Mouse (Mus musculus) monocyte, adult 5-6 weeks (primary cell): ENCODE measurements around the gene Acly. TPM values are rescaled to one million over a fixed set of nuclear protein-coding genes. Genes with fewer than 3 reads are reported as not detected.

Experiments used
- ATAC-seq: fragments of 153-309, 156-312 bp; replicated peaks from 2 replicates; pipeline ENCODE4 v1.8.0; 2017; ENCODE audit warnings: mild to moderate bottlenecking; ENCODE audit not compliant: low TSS enrichment, insufficient number of reproducible peaks, severe bottlenecking, poor library complexity, low FRiP score
- total RNA-seq: library from RNA; stranded (forward); fragments of 200-1000, 200-491, 200-594 nt; gene quantifications from 3 replicates; pipeline ENCODE4 v1.2.3, GENCODE M21; 2017

Gene Acly
- total RNA-seq: 104 to 134 TPM (median 105 TPM) in 3 replicates

DNA sequence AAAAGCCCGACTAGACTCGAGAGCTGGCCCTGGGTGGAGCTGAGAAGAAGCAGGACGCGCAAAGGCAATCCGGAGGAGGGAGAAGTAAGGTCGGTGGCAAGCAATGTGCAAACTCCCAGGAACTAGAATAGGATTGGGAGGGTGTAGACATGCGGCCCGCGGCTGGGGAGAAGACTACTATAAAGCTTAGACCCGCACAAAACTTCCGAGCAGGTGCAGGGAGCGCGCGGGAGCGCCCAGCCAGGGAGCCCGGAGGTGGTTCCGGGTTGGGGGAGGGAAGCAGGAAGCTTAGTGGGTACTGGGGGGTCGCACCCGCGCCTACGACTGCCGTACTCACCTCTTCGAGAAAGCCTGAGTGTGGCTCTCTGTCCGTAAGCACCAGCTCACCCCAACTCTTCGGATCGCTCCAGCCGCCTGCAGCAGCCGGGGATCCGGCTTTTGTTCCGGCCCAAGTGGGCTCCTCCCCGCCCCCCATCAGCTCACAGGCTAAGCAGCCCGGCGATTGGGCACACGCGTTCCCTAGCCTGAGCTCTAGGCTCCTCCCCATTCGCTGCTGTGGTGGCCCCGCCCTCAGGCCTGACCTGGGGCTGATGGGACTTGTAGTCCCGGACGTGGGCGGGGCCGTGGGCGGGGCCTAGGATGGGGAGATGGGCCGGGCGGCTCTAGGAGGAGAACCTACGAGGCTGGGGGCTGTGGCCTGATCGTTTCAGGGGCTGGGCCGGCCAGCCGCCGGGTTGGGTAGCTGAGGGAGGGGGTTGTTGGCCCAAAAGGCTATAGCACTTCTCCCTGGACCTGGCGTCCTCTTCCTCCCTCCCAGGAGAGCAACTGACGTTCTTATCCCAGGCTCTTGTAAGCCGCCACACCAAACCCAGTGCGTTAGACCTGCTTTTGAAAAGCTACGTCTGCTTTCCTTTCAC lies at the start of gene Acly:
TSS of gene Acly (minus strand) at position 543 of the 917 bp plus-strand sequence.
- peak; percentile 98 for ATAC-seq

- ATAC-seq: no peak
Observed at GRCm38 (mm10) chr11:100576256-100576655, 48.5 kb upstream of the Acly start.

GRCm38 (mm10) chr11:100575484-100575855 lies 47.7 kb upstream of the Acly start:
- no peak for ATAC-seq

GRCm38 (mm10) chr11:100574708-100575483 lies 47.1 kb upstream of the Acly start, which contains the start of gene Cnp:
TSS of gene Cnp (plus strand) at chr11:100574904.
- 0 out of 2 replicates have a peak, but pooled peaks have one; percentile 14 for ATAC-seq

DNA sequence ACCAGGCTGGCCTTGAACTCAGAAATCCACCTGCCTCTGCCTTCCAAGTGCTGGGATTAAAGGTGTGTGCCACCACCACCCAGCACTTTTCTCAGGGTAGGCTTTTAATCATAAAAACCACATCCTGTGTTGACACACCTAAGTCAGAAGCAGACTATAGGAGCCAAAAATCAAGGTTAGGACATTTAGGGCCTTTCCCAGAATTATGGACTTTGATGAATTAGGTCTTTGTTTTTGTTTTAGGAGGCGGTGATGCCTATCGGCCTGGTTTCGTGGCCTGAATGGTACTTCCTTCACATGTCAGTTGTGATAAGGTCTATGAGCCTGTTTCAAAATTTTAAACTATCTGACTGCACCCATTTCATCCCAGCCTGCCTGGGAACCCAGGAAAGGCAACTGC lies 46.4 kb upstream of the Acly start:
- no peak for ATAC-seq

GRCm38 (mm10) chr11:100571202-100571567 lies 43.4 kb upstream of the Acly start:
- ATAC-seq: peak; percentile 70

- peak; percentile 69 for ATAC-seq
Observed at GRCm38 (mm10) chr11:100570430-100571201, 42.8 kb upstream of the Acly start.

- ATAC-seq: no peak
Observed at GRCm38 (mm10) chr11:100569789-100570188, 42.0 kb upstream of the Acly start.

- no peak for ATAC-seq
Observed at GRCm38 (mm10) chr11:100568692-100569091, 40.9 kb upstream of the Acly start.

GRCm38 (mm10) chr11:100567815-100568245 lies 40.0 kb upstream of the Acly start:
- ATAC-seq: no peak

GRCm38 (mm10) chr11:100567229-100567628 lies 39.4 kb upstream of the Acly start:
- no peak for ATAC-seq

DNA sequence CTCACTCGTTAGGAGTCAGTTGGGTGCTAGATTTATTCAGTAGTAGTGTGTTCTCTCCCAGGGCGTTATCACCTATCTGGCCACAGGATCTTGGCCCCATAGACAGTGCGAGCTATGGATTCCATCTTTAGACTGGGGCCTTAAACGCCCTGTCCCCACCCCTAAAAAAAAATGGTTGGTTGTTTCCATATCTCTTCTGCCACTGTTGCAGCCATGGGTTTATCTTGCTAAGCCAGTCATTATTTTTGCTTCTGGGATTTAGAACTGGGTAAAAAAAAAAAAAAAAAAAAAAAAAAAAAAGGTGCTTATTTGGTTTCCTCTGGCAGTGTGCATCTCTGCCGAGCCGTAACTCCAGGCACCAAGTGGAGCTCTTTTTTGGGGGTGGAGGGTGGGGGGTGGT lies 36.9 kb upstream of the Acly start:
- ATAC-seq: no peak

- ATAC-seq: no peak
Observed at GRCm38 (mm10) chr11:100564297-100564696, 36.5 kb upstream of the Acly start.

GRCm38 (mm10) chr11:100561748-100562147 lies 33.9 kb upstream of the Acly start:
- no peak for ATAC-seq

DNA sequence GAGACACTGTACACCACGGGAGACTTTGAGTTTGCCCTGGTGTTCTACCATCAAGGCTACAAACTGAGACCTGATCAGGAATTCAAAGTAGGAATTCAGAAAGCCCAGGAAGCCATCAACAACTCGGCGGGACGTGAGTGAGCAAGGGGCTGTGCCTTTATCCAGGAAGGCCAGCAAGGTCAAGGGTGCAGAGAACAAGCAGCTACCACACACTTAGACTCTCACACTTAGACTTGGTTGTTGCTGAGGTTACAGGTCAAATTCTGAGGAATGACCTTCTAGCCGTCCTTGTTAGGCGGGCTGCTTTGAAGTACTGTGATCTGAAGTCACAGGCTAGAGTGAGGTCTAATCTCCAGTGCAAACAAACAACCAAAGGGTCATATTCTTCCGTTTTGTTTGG lies 31.7 kb upstream of the Acly start:
- no peak for ATAC-seq

DNA sequence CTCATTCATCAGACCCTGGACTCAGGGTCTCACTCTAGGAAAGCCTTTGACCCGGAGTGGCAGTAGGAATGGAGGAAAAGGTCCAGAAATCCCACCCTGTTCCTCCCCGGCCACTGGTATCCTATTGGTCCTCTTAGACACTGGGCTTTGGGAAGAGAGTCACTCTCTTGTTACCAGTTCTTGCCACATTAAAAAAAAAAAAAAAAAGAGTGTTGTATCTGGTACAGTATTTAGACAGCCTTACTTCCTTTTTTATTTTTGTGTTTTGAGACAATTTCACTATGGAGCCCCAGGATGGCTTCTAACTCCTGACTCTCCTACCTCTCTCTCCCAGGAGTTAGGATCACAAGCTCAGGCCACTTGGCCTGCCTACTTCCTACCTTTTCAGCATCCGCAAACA lies 29.8 kb upstream of the Acly start:
- no peak for ATAC-seq

- ATAC-seq: peak; percentile 94
Observed at GRCm38 (mm10) chr11:100555583-100555982, 27.8 kb upstream of the Acly start.

DNA sequence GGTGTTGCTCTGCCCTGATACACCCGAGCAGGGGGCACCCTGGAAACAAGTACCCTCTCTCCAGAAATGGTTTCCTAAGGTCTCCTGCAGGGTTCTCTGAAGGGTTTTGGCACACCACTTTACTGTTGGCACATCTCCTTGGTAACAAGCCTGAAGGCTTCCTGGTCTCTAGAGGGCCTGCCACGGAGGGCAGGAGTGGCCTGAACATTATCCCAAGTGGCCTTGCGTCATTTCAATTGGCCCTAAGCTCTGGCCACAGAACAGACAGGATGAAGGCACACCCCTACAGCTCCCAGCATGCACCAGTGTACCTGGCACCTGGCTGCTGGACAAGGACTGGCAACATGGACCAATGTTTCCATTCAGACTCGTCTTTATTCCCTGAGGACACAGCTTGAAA lies 25.0 kb upstream of the Acly start:
- no peak for ATAC-seq

DNA sequence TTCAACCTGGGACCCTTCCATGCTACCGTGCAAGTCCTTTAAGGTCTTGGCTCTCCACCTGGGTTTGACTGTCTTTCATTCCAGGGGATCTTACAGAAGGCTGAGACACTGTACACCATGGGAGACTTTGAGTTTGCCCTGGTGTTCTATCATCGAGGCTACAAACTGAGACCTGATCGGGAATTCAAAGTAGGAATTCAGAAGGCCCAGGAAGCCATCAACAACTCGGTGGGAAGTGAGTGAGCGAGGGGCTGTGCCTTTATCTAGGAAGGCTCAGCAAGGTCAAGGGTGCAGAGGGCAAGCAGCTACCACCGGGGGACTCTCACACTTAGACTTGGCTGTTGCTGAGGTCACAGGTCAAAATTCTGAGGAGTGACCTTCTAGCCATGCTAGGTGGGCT lies 22.3 kb upstream of the Acly start:
- ATAC-seq: no peak
